Mouse (Mus musculus): ENCODE data around the gene Thbs4. TPM values are rescaled to one million over a fixed set of nuclear protein-coding genes. Genes with fewer than 3 reads are reported as not detected.

The Thbs4 gene
- polyA plus RNA-seq, 1 experiment from 2014 or later, result 33.4 TPM

DNA sequence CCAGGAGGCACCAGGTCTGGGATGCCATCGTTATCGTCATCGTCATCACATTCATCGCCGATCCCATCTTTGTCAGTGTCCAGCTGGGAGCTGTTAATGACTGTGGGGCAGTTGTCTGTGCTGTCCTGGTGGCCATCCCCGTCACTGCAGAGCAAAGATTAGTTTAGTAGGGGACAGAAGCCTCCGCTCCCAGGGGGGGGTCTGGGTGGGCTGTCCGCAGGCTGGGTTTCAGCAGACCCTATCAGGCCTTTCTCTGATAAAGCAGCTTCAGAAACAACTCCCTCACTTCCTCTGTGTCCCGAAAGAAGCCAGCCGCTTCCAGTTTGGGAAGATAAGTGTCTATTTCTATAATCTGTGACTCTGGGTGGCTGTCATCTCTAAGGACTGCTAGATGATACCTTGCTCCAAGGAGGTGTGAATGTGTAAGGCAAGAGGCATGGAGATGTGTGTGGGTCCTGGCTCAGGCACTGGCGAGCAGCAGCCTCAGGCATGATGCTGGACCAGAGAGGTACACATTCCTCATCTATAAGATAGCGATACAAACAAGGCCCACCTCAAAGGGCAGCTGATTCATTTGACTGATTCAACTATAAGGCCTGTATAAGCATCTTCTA lies 36.5 kb downstream of the Thbs4 start:
- Histone ChIP-seq H3K9ac (no peak overlapping the region), H3K4me1 (no peaks in the 10 kb centered on the region), H3K36me3 (no peaks in the 10 kb centered on the region), H3K4me3 (no peak overlapping the region), H3K9me3 (no peaks in the 10 kb centered on the region), H3K27ac (no peak overlapping the region), H3K27me3 (peaks cover 3% of the 10 kb centered on the region; the same call in 1 of the 2 replicates), H3K4me2 (replicated peaks) (no peak overlapping the region)
- no peak for ATAC-seq (ENCODE audit: low FRiP score, low read depth)
- 85% methylated on average over 12 of the region's 12 CpGs for WGBS

- Histone ChIP-seq H3K9me3 (no peaks in the 10 kb centered on the region), H3K27me3 (peaks cover 3% of the 10 kb centered on the region; the same call in 1 of the 2 replicates), H3K4me1 (0 out of 2 replicates have a peak, but pooled peaks cover 13% of the 10 kb centered on the region), H3K36me3 (no peaks in the 10 kb centered on the region), H3K9ac (no peak overlapping the region), H3K4me2 (replicated peaks) (no peak overlapping the region), H3K4me3 (no peak overlapping the region), H3K27ac (no peak overlapping the region)
- WGBS, result 62% methylated on average over 7 of the region's 7 CpGs
- ATAC-seq (ENCODE audit: low FRiP score, low read depth), result no peak
Measured at GRCm38 (mm10) chr13:92755036-92755435, 39.6 kb downstream of the Thbs4 start.

DNA sequence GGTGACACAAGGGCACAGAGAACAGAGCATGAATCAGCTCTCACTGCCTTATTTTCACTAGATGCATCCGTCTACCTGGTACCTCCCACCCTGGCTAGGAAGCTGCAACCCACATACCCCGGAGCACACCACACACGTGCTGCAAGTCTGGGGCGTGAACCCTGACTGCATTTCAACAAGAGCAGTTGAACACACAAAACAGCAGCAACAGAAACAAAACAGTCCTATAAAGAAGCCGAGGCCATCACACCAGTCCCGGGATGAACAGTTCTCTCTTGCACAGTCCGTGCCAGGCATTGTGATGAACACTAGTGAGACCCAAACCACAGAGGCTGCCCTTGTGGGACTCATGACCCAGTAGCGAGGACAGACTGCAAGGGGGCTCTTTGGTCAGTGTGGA lies 40.9 kb downstream of the Thbs4 start:
- H3K27ac ChIP-seq, result no peak overlapping the region
- no peak overlapping the region for H3K4me2 ChIP-seq (replicated peaks)
- 85% methylated on average over 8 of the region's 8 CpGs for WGBS
- no peaks in the 10 kb centered on the region for H3K9me3 ChIP-seq
- no peak overlapping the region for H3K4me3 ChIP-seq
- H3K36me3 ChIP-seq, result no peaks in the 10 kb centered on the region
- 0 out of 2 replicates have a peak, but pooled peaks cover 13% of the 10 kb centered on the region for H3K4me1 ChIP-seq
- H3K27me3 ChIP-seq, result peaks cover 3% of the 10 kb centered on the region
- H3K9ac ChIP-seq, result no peak overlapping the region
- no peak for ATAC-seq (ENCODE audit: low FRiP score, low read depth)

DNA sequence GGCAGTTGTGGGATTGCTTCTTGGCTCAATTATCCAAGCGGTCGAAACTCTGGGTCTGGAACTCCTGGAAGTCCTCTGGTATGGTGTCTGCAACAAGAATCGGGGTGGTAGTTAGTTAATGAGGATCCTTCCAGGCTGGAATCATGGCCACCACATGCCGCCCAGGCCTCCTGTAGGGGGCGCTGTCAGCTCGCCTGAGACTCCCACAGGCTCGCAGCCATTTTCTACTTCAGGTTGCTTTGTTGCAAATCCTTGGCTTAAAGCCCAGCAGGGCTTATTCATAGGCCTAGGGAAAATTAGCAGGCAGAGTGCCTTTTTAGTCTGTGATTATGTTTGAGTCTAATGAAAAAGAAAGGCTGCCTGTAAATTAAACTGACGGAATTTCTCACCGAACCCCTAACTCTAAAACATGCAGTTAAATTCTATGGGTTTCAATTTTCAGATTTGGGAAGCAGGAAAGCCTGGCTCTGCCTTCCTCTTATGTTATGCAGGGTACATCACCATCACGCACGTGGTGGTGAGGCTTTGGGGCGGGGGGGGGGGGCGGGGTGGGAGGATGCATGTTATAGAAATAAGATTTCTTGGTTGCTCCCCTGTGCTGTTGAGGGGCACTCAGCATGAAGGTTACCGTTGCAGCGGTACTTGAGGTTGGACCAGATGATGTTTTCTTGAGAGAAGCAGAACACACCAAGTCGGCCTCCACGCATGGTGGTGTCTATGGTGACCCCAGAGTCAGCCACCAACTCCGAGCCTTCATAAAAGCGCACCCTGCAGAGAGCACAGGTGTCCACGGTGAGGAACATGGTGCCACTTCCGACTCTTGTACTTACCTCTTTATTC lies 42.7 kb downstream of the Thbs4 start:
- ATAC-seq (ENCODE audit: low FRiP score, low read depth), result peak; percentile 75
- H3K27me3 ChIP-seq, result peaks cover 3% of the 10 kb centered on the region
- H3K9me3 ChIP-seq, result no peaks in the 10 kb centered on the region
- H3K36me3 ChIP-seq, result no peaks in the 10 kb centered on the region
- H3K4me1 ChIP-seq, result 0 out of 2 replicates have a peak, but pooled peaks cover 13% of the 10 kb centered on the region
- peak overlapping the region; percentile 48; the same call in 1 of the 2 replicates for H3K4me2 ChIP-seq (replicated peaks)
- 45% methylated on average over 21 of the region's 21 CpGs for WGBS
- H3K27ac ChIP-seq, result no peak overlapping the region
- H3K4me3 ChIP-seq, result no peak overlapping the region
- no peak overlapping the region for H3K9ac ChIP-seq

DNA sequence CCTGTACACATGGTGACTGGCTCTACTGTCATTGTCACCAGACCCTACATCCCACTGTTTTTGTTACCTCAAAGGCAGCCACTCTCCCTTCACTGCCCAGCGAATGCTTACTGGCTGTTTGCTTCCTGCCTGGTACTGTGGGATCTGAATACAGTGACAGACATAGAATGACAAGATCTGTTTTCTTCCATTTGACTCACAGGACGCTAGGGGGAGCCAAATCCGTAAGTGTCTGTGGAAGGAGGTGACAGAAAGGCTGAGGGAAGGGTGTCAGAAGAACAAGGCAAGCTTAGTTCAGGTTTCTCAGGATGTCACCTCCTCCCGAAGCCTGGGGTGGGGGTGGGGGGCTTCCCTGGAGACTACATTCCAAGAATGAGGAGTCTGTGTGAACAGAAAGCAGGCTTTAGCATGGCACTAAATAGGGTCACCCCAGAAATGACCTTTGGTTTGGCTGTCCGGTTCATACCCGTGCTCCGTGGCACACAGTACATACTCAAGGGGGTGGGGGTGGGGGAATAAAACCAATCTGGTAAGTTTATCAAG lies 43.6 kb downstream of the Thbs4 start:
- 0 out of 2 replicates have a peak, but pooled peaks cover 13% of the 10 kb centered on the region for H3K4me1 ChIP-seq
- peaks cover 3% of the 10 kb centered on the region for H3K27me3 ChIP-seq
- no peaks in the 10 kb centered on the region for H3K36me3 ChIP-seq
- ATAC-seq (ENCODE audit: low FRiP score, low read depth), result peak; percentile 57
- 20% methylated on average over 7 of the region's 7 CpGs for WGBS
- no peak overlapping the region for H3K4me3 ChIP-seq
- no peaks in the 10 kb centered on the region for H3K9me3 ChIP-seq
- H3K4me2 ChIP-seq (replicated peaks), result peak overlapping the region; percentile 48
- H3K27ac ChIP-seq, result no peak overlapping the region
- no peak overlapping the region for H3K9ac ChIP-seq

DNA sequence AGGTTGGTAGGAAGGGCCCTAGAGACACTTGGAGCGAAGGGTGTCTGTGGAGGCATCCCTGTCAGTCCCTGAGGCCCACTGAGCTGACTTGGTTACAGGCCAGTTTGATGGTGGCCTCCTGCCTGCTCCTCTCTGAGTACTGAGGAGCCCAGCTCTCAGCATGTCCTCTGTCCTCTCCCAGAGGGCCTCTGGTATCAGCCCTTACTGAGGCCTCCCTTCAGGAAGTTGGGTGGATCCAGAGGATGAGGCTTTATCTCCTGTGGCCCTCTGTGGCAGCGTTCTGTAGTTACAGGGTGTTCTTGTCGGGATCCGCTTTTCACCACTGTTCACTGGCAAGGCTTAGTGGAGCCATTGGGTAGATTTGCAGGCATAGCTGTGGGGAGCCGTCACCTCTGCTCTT lies 51.3 kb downstream of the Thbs4 start:
- H3K27ac ChIP-seq, result no peak overlapping the region
- no peaks in the 10 kb centered on the region for H3K4me1 ChIP-seq
- no peaks in the 10 kb centered on the region for H3K36me3 ChIP-seq
- H3K4me2 ChIP-seq (replicated peaks), result no peak overlapping the region
- ATAC-seq (ENCODE audit: low FRiP score, low read depth), result no peak
- WGBS, result 80% methylated on average over 5 of the region's 5 CpGs
- no peak overlapping the region for H3K4me3 ChIP-seq
- H3K9me3 ChIP-seq, result no peaks in the 10 kb centered on the region
- H3K27me3 ChIP-seq, result no peaks in the 10 kb centered on the region
- H3K9ac ChIP-seq, result no peak overlapping the region

DNA sequence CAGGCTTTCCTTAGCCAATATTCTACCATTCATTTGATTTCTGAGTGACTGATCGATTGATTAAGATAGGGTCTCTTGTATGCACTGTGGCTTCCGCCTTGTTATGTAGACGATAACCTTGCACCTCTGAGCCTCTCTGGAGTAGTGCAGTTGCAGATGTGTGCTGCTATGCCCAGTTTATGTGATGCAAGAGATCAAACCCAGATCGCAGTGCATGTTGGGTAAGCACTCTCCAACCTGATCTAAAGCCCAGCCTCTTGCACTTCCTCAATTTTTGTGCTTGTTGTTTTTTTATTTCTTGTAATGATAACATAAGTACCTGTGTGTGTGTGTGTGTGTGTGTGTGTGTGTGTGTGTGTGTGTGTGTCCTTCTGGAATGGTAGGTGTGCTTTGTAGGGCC lies 51.7 kb downstream of the Thbs4 start:
- no peak overlapping the region for H3K9ac ChIP-seq
- no peak for ATAC-seq (ENCODE audit: low FRiP score, low read depth)
- H3K4me1 ChIP-seq, result no peaks in the 10 kb centered on the region
- no peak overlapping the region for H3K4me2 ChIP-seq (replicated peaks)
- no peak overlapping the region for H3K4me3 ChIP-seq
- no peaks in the 10 kb centered on the region for H3K27me3 ChIP-seq
- 88% methylated on average over 4 of the region's 4 CpGs for WGBS
- no peak overlapping the region for H3K27ac ChIP-seq
- no peaks in the 10 kb centered on the region for H3K36me3 ChIP-seq
- no peaks in the 10 kb centered on the region for H3K9me3 ChIP-seq

GRCm38 (mm10) chr13:92740671-92741270 lies 53.8 kb downstream of the Thbs4 start:
- no peaks in the 10 kb centered on the region for H3K4me1 ChIP-seq
- H3K36me3 ChIP-seq, result no peaks in the 10 kb centered on the region
- no peaks in the 10 kb centered on the region for H3K27me3 ChIP-seq
- ATAC-seq (ENCODE audit: low FRiP score, low read depth), result no peak
- H3K9ac ChIP-seq, result no peak overlapping the region
- no peak overlapping the region for H3K4me2 ChIP-seq (replicated peaks)
- WGBS, result 3% methylated on average over 2 of the region's 2 CpGs
- H3K27ac ChIP-seq, result no peak overlapping the region
- no peak overlapping the region for H3K4me3 ChIP-seq
- H3K9me3 ChIP-seq, result no peaks in the 10 kb centered on the region

GRCm38 (mm10) chr13:92739858-92740257 lies 54.8 kb downstream of the Thbs4 start:
- Histone ChIP-seq H3K9me3 (no peaks in the 10 kb centered on the region), H3K4me1 (no peaks in the 10 kb centered on the region), H3K4me3 (no peak overlapping the region), H3K27ac (no peak overlapping the region), H3K9ac (no peak overlapping the region), H3K4me2 (replicated peaks) (no peak overlapping the region), H3K36me3 (no peaks in the 10 kb centered on the region), H3K27me3 (no peaks in the 10 kb centered on the region)
- ATAC-seq (ENCODE audit: low FRiP score, low read depth), result no peak
- WGBS, result 91% methylated on average over 3 of the region's 3 CpGs

DNA sequence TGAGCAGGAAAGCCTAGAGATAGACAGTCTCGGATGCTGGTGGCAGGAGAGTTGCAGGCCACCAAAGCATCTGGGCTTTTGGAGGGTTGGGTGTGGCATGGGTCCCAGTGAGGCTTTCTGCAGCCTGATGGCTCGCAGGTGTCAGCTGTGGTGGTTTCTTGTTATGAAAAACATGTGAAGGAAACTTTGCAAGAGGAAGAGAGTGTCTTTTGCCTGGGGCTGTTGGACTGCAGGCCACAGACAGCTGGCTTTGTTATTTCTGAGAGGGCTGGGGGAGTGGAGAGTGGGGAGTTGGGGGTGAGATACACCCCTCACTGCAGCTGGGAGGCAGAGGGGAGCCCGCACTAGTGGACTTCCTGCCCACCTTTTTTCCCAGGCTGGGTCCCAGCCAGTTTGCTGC lies 55.8 kb downstream of the Thbs4 start:
- Histone ChIP-seq H3K4me1 (no peaks in the 10 kb centered on the region), H3K9ac (no peak overlapping the region), H3K4me3 (no peak overlapping the region), H3K36me3 (no peaks in the 10 kb centered on the region), H3K9me3 (no peaks in the 10 kb centered on the region), H3K4me2 (replicated peaks) (no peak overlapping the region), H3K27me3 (no peaks in the 10 kb centered on the region), H3K27ac (no peak overlapping the region)
- WGBS, result 62% methylated on average over 3 of the region's 3 CpGs
- no peak for ATAC-seq (ENCODE audit: low FRiP score, low read depth)

DNA sequence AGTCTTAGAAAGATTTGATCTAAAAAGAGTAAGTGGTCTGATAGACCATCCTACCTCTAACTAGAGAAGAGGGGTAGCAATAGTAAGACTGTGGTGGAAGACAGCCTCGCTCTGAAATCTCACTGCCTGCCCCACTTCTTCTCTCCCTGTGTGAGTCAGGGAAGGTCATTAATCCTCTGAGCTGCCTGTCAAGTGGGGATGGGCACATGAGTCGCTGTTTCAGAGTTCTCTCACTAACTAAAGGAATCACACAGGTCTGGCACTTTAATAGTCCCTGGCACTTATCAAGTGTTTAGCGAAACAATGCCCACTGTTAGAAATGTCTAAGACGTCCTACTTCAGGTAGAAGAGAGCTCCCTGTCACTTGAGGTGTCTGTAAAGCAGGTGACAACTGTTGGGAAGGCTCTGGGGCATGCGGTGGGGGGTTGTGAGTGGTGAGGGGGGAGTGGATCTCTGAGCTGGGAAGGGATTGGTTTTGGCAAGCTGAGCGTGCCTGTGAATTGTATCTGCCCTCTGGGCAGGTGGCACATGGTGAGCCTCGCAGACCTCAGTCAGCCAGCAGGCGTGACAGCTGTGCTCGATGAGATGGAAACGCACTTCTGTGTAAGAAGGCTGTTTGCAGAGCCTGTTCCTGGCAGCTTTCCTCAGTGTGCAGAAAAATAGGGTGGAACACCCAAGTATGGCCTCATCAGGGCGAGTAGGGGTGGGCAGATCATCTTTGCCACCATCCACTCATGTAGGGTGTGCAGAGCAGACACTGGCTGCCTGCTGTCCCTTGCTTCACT lies 57.9 kb downstream of the Thbs4 start:
- no peak overlapping the region for H3K9ac ChIP-seq
- WGBS, result 49% methylated on average over 11 of the region's 11 CpGs
- H3K36me3 ChIP-seq, result no peaks in the 10 kb centered on the region
- H3K4me3 ChIP-seq, result no peak overlapping the region
- no peaks in the 10 kb centered on the region for H3K4me1 ChIP-seq
- 0 out of 2 replicates have a peak, but pooled peaks cover 3% of the 10 kb centered on the region for H3K27me3 ChIP-seq
- H3K9me3 ChIP-seq, result no peaks in the 10 kb centered on the region
- ATAC-seq (ENCODE audit: low FRiP score, low read depth), result 0 out of 2 replicates have a peak, but pooled peaks have one; percentile 37
- no peak overlapping the region for H3K4me2 ChIP-seq (replicated peaks)
- H3K27ac ChIP-seq, result no peak overlapping the region
